ENCODE assay signal across 14 mouse cellular contexts in genomic region chr3:49768992-49769738, GRCm38 (mm10). TPM values are rescaled to one million over a fixed set of nuclear protein-coding genes. Genes with fewer than 3 reads are reported as not detected.
DNase-seq lines count a peak whose midpoint lies in the region; ATAC-seq and TF ChIP-seq lines count a peak whose summit lies in the region.
"Had no signal": no experiment of that assay in that cellular context is flagged by ENCODE, and none has a peak within 500 bp of the region (broad histone marks: within the 10 kb centered on the region; RNA-seq: fewer than 3 reads in every experiment).

No protein-coding gene starts in this region.

- 24% methylated on average over 3 of the region's 3 CpGs for WGBS in embryonic facial prominence, embryonic 14.5 days
- WGBS in hindbrain, embryonic 14.5 days, result 6% methylated on average over 3 of the region's 3 CpGs
- 2% methylated on average over 3 of the region's 3 CpGs for WGBS in neural tube, embryonic 13.5 days

- intact Hi-C loops in gastrocnemius, postnatal 36 days (cut with DNase I), result no loop called here

- no peak overlapping the region for H3K4me2 ChIP-seq in embryonic facial prominence, embryonic 14.5 days (ENCODE audit: low read depth, low read length)
- no peak overlapping the region for H3K4me2 ChIP-seq in hindbrain, embryonic 14.5 days (replicated peaks)
- no peak overlapping the region for H3K4me2 ChIP-seq in neural tube, embryonic 13.5 days
- H3K4me2 ChIP-seq: limb, embryonic 12.5 days; lung, embryonic 15.5 days had no signal

- H3K36me3 ChIP-seq in embryonic facial prominence, embryonic 14.5 days (ENCODE audit: control insufficient read depth, insufficient read depth, low read length), result no peaks in the 10 kb centered on the region
- no peaks in the 10 kb centered on the region for H3K36me3 ChIP-seq in hindbrain, embryonic 14.5 days (replicated peaks; ENCODE audit: control insufficient read depth, insufficient read depth)
- no peaks in the 10 kb centered on the region for H3K36me3 ChIP-seq in neural tube, embryonic 13.5 days
- H3K36me3 ChIP-seq: limb, embryonic 12.5 days; lung, embryonic 15.5 days had no signal

- no peak for TF ChIP-seq CTCF in brain, embryonic 14.5 days (IDR thresholded peaks at IDR 0.05; ENCODE audit: borderline replicate concordance, extremely low read depth, insufficient read depth, insufficient read length)

- DNase-seq in brain, embryonic 14.5 days (ENCODE audit: low read depth), result peak; percentile 91
- no peak for DNase-seq in embryonic facial prominence, embryonic 14.5 days (ENCODE audit: low spot score)
- DNase-seq in hindbrain, embryonic 14.5 days (ENCODE audit: low spot score), result no peak
- DNase-seq in gastrocnemius, postnatal 36 days, result no peak
- no peak for DNase-seq in frontal cortex, postnatal 25 days (ENCODE audit: low spot score in 2 of 2)
- DNase-seq in lung, adult 18-20 months, result no peak
- DNase-seq: adrenal gland, adult 2 months; cerebellum, adult 2 months; heart, postnatal 4 days; right cerebral cortex, adult 18-20 months; thymus, postnatal 4 days had no signal

- no peak overlapping the region for H3K27ac ChIP-seq in embryonic facial prominence, embryonic 14.5 days (replicated peaks; ENCODE audit: low read depth, low read length)
- no peak overlapping the region for H3K27ac ChIP-seq in hindbrain, embryonic 14.5 days
- no peak overlapping the region for H3K27ac ChIP-seq in neural tube, embryonic 13.5 days (replicated peaks)
- H3K27ac ChIP-seq: limb, embryonic 12.5 days; lung, embryonic 15.5 days had no signal

- H3K9me3 ChIP-seq in embryonic facial prominence, embryonic 14.5 days (ENCODE audit: control insufficient read depth, low read length), result no peaks in the 10 kb centered on the region
- H3K9me3 ChIP-seq in hindbrain, embryonic 14.5 days (ENCODE audit: control insufficient read depth, low read length), result no peaks in the 10 kb centered on the region
- H3K9me3 ChIP-seq in neural tube, embryonic 13.5 days, result no peaks in the 10 kb centered on the region
- H3K9me3 ChIP-seq: limb, embryonic 12.5 days; lung, embryonic 15.5 days had no signal

- H3K4me3 ChIP-seq in embryonic facial prominence, embryonic 14.5 days (ENCODE audit: low read depth, low read length), result no peak overlapping the region
- no peak overlapping the region for H3K4me3 ChIP-seq in hindbrain, embryonic 14.5 days (replicated peaks; ENCODE audit: low read length)
- no peak overlapping the region for H3K4me3 ChIP-seq in neural tube, embryonic 13.5 days
- H3K4me3 ChIP-seq: limb, embryonic 12.5 days; lung, embryonic 15.5 days had no signal

- H3K9ac ChIP-seq in embryonic facial prominence, embryonic 14.5 days (ENCODE audit: low read depth, low read length), result no peak overlapping the region
- H3K9ac ChIP-seq in hindbrain, embryonic 14.5 days, result no peak overlapping the region
- no peak overlapping the region for H3K9ac ChIP-seq in neural tube, embryonic 13.5 days
- H3K9ac ChIP-seq: limb, embryonic 12.5 days; lung, embryonic 15.5 days had no signal

- peaks cover 4% of the 10 kb centered on the region for H3K4me1 ChIP-seq in embryonic facial prominence, embryonic 14.5 days (ENCODE audit: control insufficient read depth, insufficient read depth, low read length)
- 0 out of 2 replicates have a peak, but pooled peaks cover 8% of the 10 kb centered on the region for H3K4me1 ChIP-seq in hindbrain, embryonic 14.5 days (replicated peaks; ENCODE audit: control insufficient read depth, insufficient read depth, low read length)
- H3K4me1 ChIP-seq in neural tube, embryonic 13.5 days (replicated peaks), result peaks cover 20% of the 10 kb centered on the region
- H3K4me1 ChIP-seq: limb, embryonic 12.5 days; lung, embryonic 15.5 days had no signal

- TF ChIP-seq POLR2A in brain, embryonic 14.5 days (IDR thresholded peaks at IDR 0.05; ENCODE audit: borderline replicate concordance, extremely low read depth, insufficient read depth, insufficient read length, poor library complexity, severe bottlenecking), result no peak

- no peaks in the 10 kb centered on the region for H3K27me3 ChIP-seq in embryonic facial prominence, embryonic 14.5 days (replicated peaks; ENCODE audit: control insufficient read depth, insufficient read depth, low read length)
- no peaks in the 10 kb centered on the region for H3K27me3 ChIP-seq in hindbrain, embryonic 14.5 days (ENCODE audit: control insufficient read depth, insufficient read depth, low read length)
- H3K27me3 ChIP-seq in neural tube, embryonic 13.5 days, result no peaks in the 10 kb centered on the region
- H3K27me3 ChIP-seq: limb, embryonic 12.5 days; lung, embryonic 15.5 days had no signal

- ATAC-seq in embryonic facial prominence, embryonic 14.5 days (ENCODE audit: low read depth), result peak; percentile 15; the same call in 1 of the 2 replicates
- peak; percentile 89 for ATAC-seq in hindbrain, embryonic 14.5 days (ENCODE audit: low FRiP score)
- ATAC-seq in neural tube, embryonic 13.5 days (ENCODE audit: low read depth), result peak; percentile 74

RNA-seq across cellular contexts. Expression of gene Pcdh18, which starts 12.0 kb away (rescaled TPM):
- polyA plus RNA-seq in brain, embryonic 14.5 days (2012; rRNA removed), result 18.8 and 25.5 TPM in 2 replicates
- polyA plus RNA-seq in embryonic facial prominence, embryonic 14.5 days (2014; fragmentation: Nextera tagmentation; extraction: Ambion mirVana), result 82.4 and 98.9 TPM in 2 replicates
- 35.6 and 38.2 TPM in 2 replicates for polyA plus RNA-seq in hindbrain, embryonic 14.5 days (2014; fragmentation: Nextera tagmentation; extraction: Ambion mirVana)
- 26.5 and 30.9 TPM in 2 replicates for polyA plus RNA-seq in neural tube, embryonic 13.5 days (2015; fragmentation: Nextera tagmentation; extraction: Ambion mirVana)
- total RNA-seq in gastrocnemius, postnatal 36 days (2021), result 1 to 10 TPM; 1.8 to 3.2 TPM

Comparison
In these comparisons a context has a peak if more than half of its experiments do, and no peak if none do; other contexts are left out.
1. ATAC-seq: peak in every context shown above with its lines; median percentile 89 in hindbrain, embryonic 14.5 days; 74 in neural tube, embryonic 13.5 days; 15 in embryonic facial prominence, embryonic 14.5 days.